Mouse (Mus musculus) erythroblast, adult 5-6 weeks (primary cell): ENCODE data around the gene Cope. TPM values are rescaled to one million over a fixed set of nuclear protein-coding genes. Genes with fewer than 3 reads are reported as not detected.

Experiments used
- ATAC-seq: replicated peaks from 2 replicates; pipeline ENCODE4 v1.8.0; 2016; ENCODE audit warnings: moderate number of reproducible peaks, mild to moderate bottlenecking, moderate TSS enrichment, inconsistent platforms; ENCODE audit not compliant: poor library complexity, low FRiP score, severe bottlenecking
- total RNA-seq, 2 experiments: library from RNA; stranded (forward) in 1 of 2; stranded (reverse) in 1 of 2; fragments of 150-400 nt in 1 of 2; fragments of 200-764, 138-1000 nt in 1 of 2; gene quantifications; 2 replicates each; pipeline versions ENCODE4 v1.2.3 to v1.2.4; 2015 to 2017; ENCODE audit warnings: low replicate concordance in 2 of 2

Gene Cope
- total RNA-seq, 2 experiments from 2014 or later, result 36.9 to 89.2 TPM

DNA sequence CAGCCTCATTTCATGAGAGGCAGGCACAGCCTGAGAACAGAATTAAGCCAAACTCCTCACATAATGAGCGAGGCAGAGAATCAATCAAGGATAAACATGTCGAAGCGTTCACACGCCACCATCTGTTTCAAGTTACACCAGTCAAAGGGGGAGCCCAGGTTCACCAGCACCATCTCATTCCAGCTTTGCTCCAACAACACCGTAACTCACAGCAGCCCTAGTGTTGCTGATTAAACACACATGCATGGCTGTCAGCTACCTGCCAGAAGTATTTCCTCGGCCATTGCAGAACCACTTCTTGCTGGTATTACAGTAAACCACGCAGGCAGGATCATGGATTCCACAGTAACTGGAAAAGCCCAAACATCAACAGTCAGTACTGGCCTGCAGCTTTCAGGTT, 40.8 kb downstream of the Cope start:
- ATAC-seq, result no peak

GRCm38 (mm10) chr8:70343696-70344095, 41.4 kb downstream of the Cope start:
- 0 out of 2 replicates have a peak, but pooled peaks have one; percentile 31 for ATAC-seq

- ATAC-seq, result no peak
These were observed 42.0 kb downstream of the Cope start for GRCm38 (mm10) chr8:70344279-70344678.

DNA sequence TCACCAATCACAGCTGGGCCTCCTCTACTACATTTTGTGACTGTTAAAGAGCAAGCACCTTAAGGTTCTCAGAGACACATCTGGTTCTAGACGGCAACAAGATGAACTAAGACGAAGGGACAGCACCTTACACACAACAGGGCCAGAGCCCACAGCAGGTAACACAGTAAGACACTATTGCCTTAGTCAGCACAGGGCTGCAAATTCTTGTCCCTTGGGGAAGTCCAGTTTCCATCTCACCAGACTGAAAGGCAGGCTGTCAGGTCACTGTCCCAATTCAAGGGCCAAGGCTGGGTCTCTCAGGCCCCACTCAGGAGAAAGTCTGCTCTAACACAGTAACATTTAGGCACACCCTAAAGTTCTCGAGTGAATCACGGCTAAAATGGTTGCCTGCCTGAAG, 45.1 kb downstream of the Cope start:
- no peak for ATAC-seq

DNA sequence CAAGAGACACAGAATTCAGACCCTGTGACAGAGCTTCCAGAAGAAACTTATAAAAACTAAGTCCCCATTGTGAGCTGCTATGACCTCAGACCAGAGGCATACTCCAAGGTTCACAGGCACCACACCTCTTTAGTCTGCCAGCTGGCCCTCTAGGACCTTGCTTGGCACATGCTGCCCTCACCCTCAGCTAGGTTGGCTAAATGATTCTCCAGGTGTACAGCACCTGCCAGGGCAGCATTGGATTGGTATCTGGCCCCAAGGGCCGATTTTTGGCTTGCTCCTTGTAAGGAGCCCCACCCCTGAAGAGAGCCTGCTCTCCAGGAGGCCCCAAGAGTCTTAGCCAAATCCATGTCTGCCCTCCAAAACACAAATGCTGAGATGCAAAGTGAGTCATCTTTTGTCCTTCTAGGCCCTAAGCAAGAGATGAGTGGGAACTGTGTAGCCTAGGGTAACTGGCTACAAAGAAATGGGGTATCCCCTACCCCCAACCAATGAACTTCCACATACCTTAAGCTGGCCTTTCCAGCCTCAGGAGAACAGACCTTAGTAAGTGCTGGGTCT, 45.6 kb downstream of the Cope start:
- ATAC-seq, result no peak

GRCm38 (mm10) chr8:70351035-70351999, 49.0 kb downstream of the Cope start:
- ATAC-seq, result peak; percentile 30; the same call in 1 of the 2 replicates

- 0 out of 2 replicates have a peak, but pooled peaks have one; percentile 6 for ATAC-seq
These were observed 49.7 kb downstream of the Cope start for GRCm38 (mm10) chr8:70352000-70352384.

GRCm38 (mm10) chr8:70352657-70353151, 50.4 kb downstream of the Cope start:
- 0 out of 2 replicates have a peak, but pooled peaks have one; percentile 22 for ATAC-seq

DNA sequence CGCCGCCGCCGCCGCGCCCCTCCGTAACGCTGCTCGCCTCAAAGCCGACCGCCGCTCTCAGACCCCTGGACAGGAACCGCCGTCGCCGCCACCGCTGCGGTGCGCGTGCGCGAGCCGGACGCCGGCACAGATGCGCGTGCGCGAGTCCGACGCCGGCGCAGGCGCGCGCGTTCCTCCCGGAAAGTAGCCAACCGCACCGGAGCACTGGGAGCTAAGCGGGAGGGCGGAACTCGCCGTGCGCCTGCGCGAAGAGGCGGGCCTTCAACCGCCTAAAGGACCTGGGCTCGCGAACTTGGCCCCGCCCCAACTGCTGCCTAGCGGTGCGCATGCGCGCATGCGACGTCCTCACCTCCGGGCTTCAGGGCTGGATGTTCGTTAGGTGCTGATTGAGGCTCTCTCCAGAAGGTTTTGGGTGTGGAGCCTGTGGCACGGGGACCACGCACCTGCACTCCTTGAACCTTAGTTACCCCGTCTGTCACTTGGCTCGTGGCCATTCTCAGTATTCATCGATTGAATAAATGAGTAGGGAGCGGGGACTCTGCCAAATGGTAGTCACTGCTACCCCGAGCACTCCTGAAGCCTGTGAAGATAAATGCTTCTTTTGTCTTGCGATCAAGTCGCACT, 51.0 kb downstream of the Cope start, which contains the start of gene Upf1:
Gene Upf1, minus strand, starts transcription at position 85 of the 624 bp plus-strand sequence.
- ATAC-seq, result peak; percentile 75

GRCm38 (mm10) chr8:70354004-70354403, 51.7 kb downstream of the Cope start:
- no peak for ATAC-seq

DNA sequence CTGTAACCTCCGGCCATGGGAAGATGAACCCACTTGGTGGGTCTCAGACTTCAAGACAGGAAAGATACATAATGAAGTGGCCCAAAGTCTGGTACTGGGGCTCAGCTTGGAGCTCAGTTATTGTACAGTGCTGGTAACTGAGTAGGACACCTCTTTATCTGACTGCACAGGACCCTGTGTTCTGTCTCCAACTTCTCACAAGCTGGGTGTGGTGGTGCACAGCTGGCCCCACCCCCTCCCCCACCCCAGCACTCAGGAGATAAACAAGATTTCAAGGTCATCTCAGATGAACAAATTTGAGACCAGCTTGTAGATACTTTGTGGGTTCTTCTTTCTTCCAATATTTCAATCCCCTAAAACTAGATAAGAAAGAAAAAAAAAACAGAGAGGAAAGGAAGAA, 53.8 kb downstream of the Cope start:
- ATAC-seq, result 0 out of 2 replicates have a peak, but pooled peaks have one; percentile 23

GRCm38 (mm10) chr8:70359411-70359810, 57.1 kb downstream of the Cope start:
- ATAC-seq, result no peak

GRCm38 (mm10) chr8:70360769-70361168, 58.5 kb downstream of the Cope start:
- ATAC-seq, result peak; percentile 64

- ATAC-seq, result no peak
These were observed 59.2 kb downstream of the Cope start for GRCm38 (mm10) chr8:70361484-70362032.

Other genes starting within 250 kb of the Cope start
- 2.3 TPM in 1 of 2 replicates, not detected in the other for gene Tm6sf2, start 229.6 kb upstream of the Cope start, total RNA-seq (2015; ENCODE audit: low replicate concordance)
- 2.9 TPM in 1 of 2 replicates, not detected in the other for gene Tm6sf2, start 229.6 kb upstream of the Cope start, total RNA-seq (2017; ENCODE audit: low replicate concordance)
- gene Hapln4, start 219.1 kb upstream of the Cope start, total RNA-seq (2015; ENCODE audit: low replicate concordance), result not detected in 2 replicates
- not detected in 2 replicates for gene Hapln4, start 219.1 kb upstream of the Cope start, total RNA-seq (2017; ENCODE audit: low replicate concordance)
- gene Ncan, start 181.6 kb upstream of the Cope start, total RNA-seq (2015; ENCODE audit: low replicate concordance), result not detected in 2 replicates
- gene Ncan, start 181.6 kb upstream of the Cope start, total RNA-seq (2017; ENCODE audit: low replicate concordance), result not detected in 2 replicates
- gene Nr2c2ap, start 171.2 kb upstream of the Cope start, total RNA-seq (2015; ENCODE audit: low replicate concordance), result 4.8 and 5.4 TPM in 2 replicates
- gene Nr2c2ap, start 171.2 kb upstream of the Cope start, total RNA-seq (2017; ENCODE audit: low replicate concordance), result 1.4 and 1.5 TPM in 2 replicates
- gene Rfxank, start 163.4 kb upstream of the Cope start, total RNA-seq (2015; ENCODE audit: low replicate concordance), result 8.1 and 16.3 TPM in 2 replicates
- gene Rfxank, start 163.4 kb upstream of the Cope start, total RNA-seq (2017; ENCODE audit: low replicate concordance), result 9.7 and 10.2 TPM in 2 replicates
- gene Borcs8, start 163.0 kb upstream of the Cope start, total RNA-seq (2015; ENCODE audit: low replicate concordance), result 2.1 and 16.7 TPM in 2 replicates
- 15.5 and 30.7 TPM in 2 replicates for gene Borcs8, start 163.0 kb upstream of the Cope start, total RNA-seq (2017; ENCODE audit: low replicate concordance)
- not detected in 2 replicates for gene Mef2b, start 162.8 kb upstream of the Cope start, total RNA-seq (2015; ENCODE audit: low replicate concordance)
- not detected in 2 replicates for gene Mef2b, start 162.8 kb upstream of the Cope start, total RNA-seq (2017; ENCODE audit: low replicate concordance)
- 4.0 and 8.1 TPM in 2 replicates for gene Tmem161a, start 130.2 kb upstream of the Cope start, total RNA-seq (2015; ENCODE audit: low replicate concordance)
- gene Tmem161a, start 130.2 kb upstream of the Cope start, total RNA-seq (2017; ENCODE audit: low replicate concordance), result 4.5 and 4.9 TPM in 2 replicates
- gene Slc25a42, start 90.2 kb upstream of the Cope start, total RNA-seq (2015; ENCODE audit: low replicate concordance), result 13.8 and 20.6 TPM in 2 replicates
- 16.2 and 23.8 TPM in 2 replicates for gene Slc25a42, start 90.2 kb upstream of the Cope start, total RNA-seq (2017; ENCODE audit: low replicate concordance)
- 24.4 and 33.9 TPM in 2 replicates for gene Sugp2, start 68.3 kb upstream of the Cope start, total RNA-seq (2015; ENCODE audit: low replicate concordance)
- 22.7 and 28.9 TPM in 2 replicates for gene Sugp2, start 68.3 kb upstream of the Cope start, total RNA-seq (2017; ENCODE audit: low replicate concordance)
- gene Armc6, start 68.1 kb upstream of the Cope start, total RNA-seq (2015; ENCODE audit: low replicate concordance), result 4.6 TPM in 1 of 2 replicates, not detected in the other
- gene Armc6, start 68.1 kb upstream of the Cope start, total RNA-seq (2017; ENCODE audit: low replicate concordance), result 4.0 and 6.1 TPM in 2 replicates
- gene Homer3, start 19.7 kb upstream of the Cope start, total RNA-seq (2015; ENCODE audit: low replicate concordance), result 0.63 and 1.3 TPM in 2 replicates
- 0.68 and 2.5 TPM in 2 replicates for gene Homer3, start 19.7 kb upstream of the Cope start, total RNA-seq (2017; ENCODE audit: low replicate concordance)
- 15.0 TPM in 2 replicates for gene Ddx49, start within 50 bp of the Cope start, total RNA-seq (2015; ENCODE audit: low replicate concordance)
- 23.3 and 40.0 TPM in 2 replicates for gene Ddx49, start within 50 bp of the Cope start, total RNA-seq (2017; ENCODE audit: low replicate concordance)
- not detected in 2 replicates for gene Cers1, start 13.3 kb downstream of the Cope start, total RNA-seq (2015; ENCODE audit: low replicate concordance)
- 0.43 TPM in 1 of 2 replicates, not detected in the other for gene Cers1, start 13.3 kb downstream of the Cope start, total RNA-seq (2017; ENCODE audit: low replicate concordance)
- gene Gdf1, start 27.3 kb downstream of the Cope start, total RNA-seq (2015; ENCODE audit: low replicate concordance), result not detected in 2 replicates
- gene Gdf1, start 27.3 kb downstream of the Cope start, total RNA-seq (2017; ENCODE audit: low replicate concordance), result not detected in 2 replicates
- 7.1 and 9.2 TPM in 2 replicates for gene Upf1, start 50.8 kb downstream of the Cope start, total RNA-seq (2015; ENCODE audit: low replicate concordance)
- 20.9 and 21.5 TPM in 2 replicates for gene Upf1, start 50.8 kb downstream of the Cope start, total RNA-seq (2017; ENCODE audit: low replicate concordance)
- gene Comp, start 71.0 kb downstream of the Cope start, total RNA-seq (2015; ENCODE audit: low replicate concordance), result not detected in 2 replicates
- 0.43 TPM in 1 of 2 replicates, not detected in the other for gene Comp, start 71.0 kb downstream of the Cope start, total RNA-seq (2017; ENCODE audit: low replicate concordance)
- 4.2 and 4.4 TPM in 2 replicates for gene Crtc1, start 137.1 kb downstream of the Cope start, total RNA-seq (2015; ENCODE audit: low replicate concordance)
- gene Crtc1, start 137.1 kb downstream of the Cope start, total RNA-seq (2017; ENCODE audit: low replicate concordance), result 1.7 and 2.0 TPM in 2 replicates
- 0.38 and 1.7 TPM in 2 replicates for gene Klhl26, start 174.4 kb downstream of the Cope start, total RNA-seq (2015; ENCODE audit: low replicate concordance)
- gene Klhl26, start 174.4 kb downstream of the Cope start, total RNA-seq (2017; ENCODE audit: low replicate concordance), result 1.8 and 2.8 TPM in 2 replicates
- not detected in 2 replicates for gene Tmem59l, start 184.8 kb downstream of the Cope start, total RNA-seq (2015; ENCODE audit: low replicate concordance)
- not detected in 2 replicates for gene Tmem59l, start 184.8 kb downstream of the Cope start, total RNA-seq (2017; ENCODE audit: low replicate concordance)
- 3.7 TPM in 1 of 2 replicates, not detected in the other for gene Crlf1, start 190.6 kb downstream of the Cope start, total RNA-seq (2015; ENCODE audit: low replicate concordance)
- 2.5 TPM in 1 of 2 replicates, not detected in the other for gene Crlf1, start 190.6 kb downstream of the Cope start, total RNA-seq (2017; ENCODE audit: low replicate concordance)
- 2.9 and 14.0 TPM in 2 replicates for gene Rex1bd, start 204.2 kb downstream of the Cope start, total RNA-seq (2015; ENCODE audit: low replicate concordance)
- gene Rex1bd, start 204.2 kb downstream of the Cope start, total RNA-seq (2017; ENCODE audit: low replicate concordance), result 5.2 and 9.5 TPM in 2 replicates
- 653 and 914 TPM in 2 replicates for gene Uba52, start 208.3 kb downstream of the Cope start, total RNA-seq (2015; ENCODE audit: low replicate concordance)
- gene Uba52, start 208.3 kb downstream of the Cope start, total RNA-seq (2017; ENCODE audit: low replicate concordance), result 249 and 1,009 TPM in 2 replicates
- gene Fkbp8, start 225.2 kb downstream of the Cope start, total RNA-seq (2015; ENCODE audit: low replicate concordance), result 27.1 and 47.4 TPM in 2 replicates
- 53.5 and 56.9 TPM in 2 replicates for gene Fkbp8, start 225.2 kb downstream of the Cope start, total RNA-seq (2017; ENCODE audit: low replicate concordance)
- gene Kxd1, start 225.4 kb downstream of the Cope start, total RNA-seq (2015; ENCODE audit: low replicate concordance), result 21.7 and 45.3 TPM in 2 replicates
- 10.9 and 18.1 TPM in 2 replicates for gene Kxd1, start 225.4 kb downstream of the Cope start, total RNA-seq (2017; ENCODE audit: low replicate concordance)
- 2.5 and 5.2 TPM in 2 replicates for gene Ell, start 236.9 kb downstream of the Cope start, total RNA-seq (2015; ENCODE audit: low replicate concordance)
- gene Ell, start 236.9 kb downstream of the Cope start, total RNA-seq (2017; ENCODE audit: low replicate concordance), result 4.0 and 4.7 TPM in 2 replicates